Mouse (Mus musculus) small intestine, adult 2 months (tissue): ENCODE data around the gene Sik3. TPM values are rescaled to one million over a fixed set of nuclear protein-coding genes. Genes with fewer than 3 reads are reported as not detected.

Source experiments
- H3K27ac ChIP-seq: fragments of 200-500 bp; 2 replicates; pipeline ENCODE4 v1.5.1; 2012; ENCODE audit warnings: low read depth, low read length, control low read depth, inconsistent platforms; ENCODE audit not compliant: insufficient read depth
- H3K27me3 ChIP-seq: fragments of 200-500 bp; 2 replicates; pipeline ENCODE4 v1.6.1; 2012; ENCODE audit warnings: mild to moderate bottlenecking, moderate library complexity, low read length, inconsistent platforms; ENCODE audit not compliant: control insufficient read depth, insufficient read depth
- H3K36me3 ChIP-seq: fragments of 200-500 bp; 2 replicates; pipeline ENCODE4 v1.6.1; 2012; ENCODE audit warnings: mild to moderate bottlenecking, low read length, control low read depth, inconsistent platforms; ENCODE audit not compliant: control insufficient read depth, insufficient read depth
- H3K4me1 ChIP-seq: fragments of 200-500 bp; 2 replicates; pipeline ENCODE4 v1.6.1; 2012; ENCODE audit warnings: low read length, inconsistent platforms, mixed read lengths; ENCODE audit not compliant: control insufficient read depth, insufficient read depth, insufficient read length
- H3K4me3 ChIP-seq: fragments of 200-500 bp; 2 replicates; pipeline ENCODE4 v1.5.1; 2012; ENCODE audit warnings: low read depth, mild to moderate bottlenecking, control low read depth, inconsistent platforms, low read length, moderate library complexity
- CTCF ChIP-seq: fragments of 200-500 bp; IDR thresholded peaks from 2 replicates; pipeline ENCODE4 v1.5.1; 2012; ENCODE audit warnings: low read depth, mild to moderate bottlenecking, control low read depth, inconsistent platforms, low read length, moderate library complexity, mixed read lengths; ENCODE audit not compliant: insufficient replicate concordance, insufficient read length; ENCODE audit errors: extremely low read depth
- POLR2A ChIP-seq: fragments of 200-500 bp; IDR thresholded peaks from 2 replicates; pipeline ENCODE4 v1.6.1; 2012; ENCODE audit warnings: low read depth, mild to moderate bottlenecking, control low read depth, inconsistent platforms, low read length, moderate library complexity
- WGBS: fragments of 180-500 bp; shearing (Covaris S2); methylation state at CpG from one replicate; pipeline ENCODE4 v1.1.7; 2018; 5-methylcytosine and 5-hydroxymethylcytosine counted together
- polyA plus RNA-seq: library from polyadenylated mRNA; depleted of rRNA; stranded (reverse); fragments of >200 nt; gene quantifications from 2 replicates; pipeline ENCODE4 v1.2.3, GENCODE M21; 2012

The Sik3 gene
- polyA plus RNA-seq, 1 experiment: 14.5 TPM

DNA sequence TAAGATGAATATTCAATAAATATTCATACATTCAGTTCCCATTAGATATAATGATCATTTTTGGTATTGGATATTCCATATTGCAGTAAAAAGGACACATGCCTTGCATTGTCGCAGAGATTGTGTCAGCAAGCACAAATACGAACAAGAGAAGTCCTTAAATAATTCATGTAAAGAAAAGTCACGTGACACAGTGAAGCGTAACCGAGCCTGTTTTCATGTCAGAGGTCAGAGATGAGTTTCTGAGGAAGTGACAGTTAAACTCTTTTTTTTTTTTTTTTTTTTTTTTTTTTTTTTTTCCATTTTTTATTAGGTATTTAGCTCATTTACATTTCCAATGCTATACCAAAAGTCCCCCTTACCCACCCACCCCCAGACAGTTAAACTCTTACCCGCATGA is 180.0 kb downstream of the Sik3 start:
- TF ChIP-seq POLR2A (no peak), CTCF (no peak)
- peaks cover 23% of the 10 kb centered on the region for H3K36me3 ChIP-seq
- no peaks in the 10 kb centered on the region for H3K4me1 ChIP-seq
- no peaks in the 10 kb centered on the region for H3K27me3 ChIP-seq
- no peak overlapping the region for H3K4me3 ChIP-seq
- 89% methylated on average over 6 of the region's 6 CpGs for WGBS
- H3K27ac ChIP-seq: no peak overlapping the region

DNA sequence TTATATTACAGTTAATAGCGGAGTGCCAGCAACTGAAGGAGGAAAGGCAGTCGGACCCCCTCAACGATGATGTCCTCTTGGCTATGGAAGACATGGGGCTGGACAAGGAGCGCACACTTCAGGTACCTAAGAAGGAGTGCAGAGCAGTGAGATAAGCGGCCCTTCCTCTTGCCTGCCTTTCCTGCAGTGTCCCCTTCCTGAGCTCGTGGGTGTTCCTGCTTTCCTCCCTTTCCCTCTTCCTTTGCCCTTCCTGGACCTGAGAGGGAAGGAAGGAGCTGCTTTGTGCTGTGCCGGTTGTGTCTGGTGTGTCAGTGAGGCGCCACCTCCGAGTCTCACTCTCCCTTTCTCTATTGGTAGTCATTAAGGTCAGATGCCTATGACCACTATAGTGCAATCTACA is 182.2 kb downstream of the Sik3 start:
- 83% methylated on average over 9 of the region's 9 CpGs for WGBS

DNA sequence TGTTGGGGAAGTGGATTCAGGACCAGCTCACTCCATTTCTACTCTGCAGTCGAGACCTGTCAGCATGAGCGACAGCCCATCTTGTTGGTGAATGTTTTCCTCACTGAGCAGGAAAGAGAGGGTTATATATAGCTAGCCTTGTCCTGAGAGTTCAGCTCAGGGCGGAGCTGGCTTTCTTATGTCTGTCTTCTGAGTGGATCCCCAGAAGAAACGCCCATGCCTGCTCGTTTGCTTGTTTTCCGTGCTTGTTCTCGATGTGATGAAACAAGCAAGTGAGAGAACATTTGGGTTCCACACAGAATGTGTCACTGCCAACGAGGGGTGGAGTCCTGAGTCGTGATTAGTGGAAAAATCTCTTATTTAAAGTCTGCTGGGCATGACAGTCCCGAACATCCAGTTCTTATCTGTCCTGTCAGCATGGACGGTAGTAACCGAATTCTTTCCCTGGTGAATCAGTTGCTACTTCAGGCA is 184.1 kb downstream of the Sik3 start:
- no peak overlapping the region for H3K27ac ChIP-seq
- no peak overlapping the region for H3K4me3 ChIP-seq
- no peak for TF ChIP-seq POLR2A
- no peak for TF ChIP-seq CTCF
- peaks cover 5% of the 10 kb centered on the region; the same call in 1 of the 2 replicates for H3K4me1 ChIP-seq
- no peaks in the 10 kb centered on the region for H3K27me3 ChIP-seq
- WGBS: 72% methylated on average over 12 of the region's 12 CpGs
- H3K36me3 ChIP-seq: peaks cover 37% of the 10 kb centered on the region

More for the DNA sequence above, 182.2 kb downstream of the Sik3 start:
- Histone ChIP-seq H3K4me3 (no peak overlapping the region), H3K36me3 (peaks cover 35% of the 10 kb centered on the region), H3K27ac (no peak overlapping the region), H3K4me1 (no peaks in the 10 kb centered on the region), H3K27me3 (no peaks in the 10 kb centered on the region)
- no peak for TF ChIP-seq POLR2A
- TF ChIP-seq CTCF: no peak

GRCm38 (mm10) chr9:46198461-46198860 is 185.8 kb downstream of the Sik3 start:
- 82% methylated on average over 9 of the region's 9 CpGs for WGBS

DNA sequence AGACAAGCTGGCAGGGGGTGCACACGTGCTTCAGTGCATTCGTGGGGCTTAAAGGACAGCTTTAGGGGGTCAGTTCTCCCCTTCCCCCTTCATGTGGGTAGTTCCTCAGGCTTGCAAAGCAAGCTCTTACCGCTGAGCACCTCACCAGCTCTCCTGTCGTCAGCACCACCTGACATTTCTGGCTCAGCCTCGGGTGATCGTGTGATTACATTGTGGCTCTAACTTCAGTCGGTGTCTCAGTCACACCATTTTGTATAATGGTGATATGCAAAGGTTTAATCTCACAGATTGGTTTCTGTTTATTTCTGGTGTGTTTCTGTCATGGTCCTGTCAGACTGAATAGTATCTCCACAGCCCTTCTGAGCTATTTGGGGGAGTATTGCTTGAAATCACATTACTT is 186.3 kb downstream of the Sik3 start:
- TF ChIP-seq POLR2A (no peak), CTCF (no peak)
- 86% methylated on average over 7 of the region's 7 CpGs for WGBS
- Histone ChIP-seq H3K36me3 (peaks cover 46% of the 10 kb centered on the region), H3K4me3 (no peak overlapping the region), H3K27ac (no peak overlapping the region), H3K27me3 (no peaks in the 10 kb centered on the region), H3K4me1 (peaks cover 5% of the 10 kb centered on the region; the same call in 1 of the 2 replicates)

More at GRCm38 (mm10) chr9:46198461-46198860, 185.8 kb downstream of the Sik3 start:
- H3K4me1 ChIP-seq: peaks cover 5% of the 10 kb centered on the region; the same call in 1 of the 2 replicates
- no peak overlapping the region for H3K4me3 ChIP-seq
- no peaks in the 10 kb centered on the region for H3K27me3 ChIP-seq
- no peak overlapping the region for H3K27ac ChIP-seq
- H3K36me3 ChIP-seq: peaks cover 46% of the 10 kb centered on the region
- TF ChIP-seq POLR2A (no peak), CTCF (no peak)

DNA sequence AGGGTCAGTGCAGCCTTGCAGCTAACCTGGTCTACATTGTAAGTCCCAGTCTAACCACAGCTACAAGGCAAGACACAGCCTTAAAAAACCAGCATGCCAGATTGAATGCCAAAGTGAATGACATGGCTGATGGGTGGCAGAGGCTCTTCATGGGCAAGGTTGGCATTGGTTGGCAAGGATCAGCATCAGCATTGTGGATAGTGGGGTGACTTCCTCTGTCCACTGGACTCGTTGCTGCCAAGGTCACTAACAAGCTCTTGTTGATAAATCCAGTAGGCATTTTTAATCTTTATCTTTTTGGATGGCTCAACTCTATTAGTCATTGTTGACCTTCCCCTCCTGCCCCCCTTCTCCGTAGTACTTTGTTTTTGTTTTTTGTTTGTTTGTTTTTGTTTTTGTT is 187.0 kb downstream of the Sik3 start:
- TF ChIP-seq POLR2A: no peak
- TF ChIP-seq CTCF: no peak
- H3K4me1 ChIP-seq: peaks cover 9% of the 10 kb centered on the region; the same call in 1 of the 2 replicates
- H3K36me3 ChIP-seq: peaks cover 42% of the 10 kb centered on the region
- no peak overlapping the region for H3K27ac ChIP-seq
- H3K4me3 ChIP-seq: no peak overlapping the region
- H3K27me3 ChIP-seq: no peaks in the 10 kb centered on the region
- WGBS: 56% methylated on average over 2 of the region's 2 CpGs

- peak; percentile 31; the same call in 1 of the 2 replicates for TF ChIP-seq POLR2A
- no peak for TF ChIP-seq CTCF
- Histone ChIP-seq H3K4me3 (no peak overlapping the region), H3K27ac (peak overlapping the region; percentile 94), H3K4me1 (peaks cover 26% of the 10 kb centered on the region), H3K27me3 (no peaks in the 10 kb centered on the region), H3K36me3 (peaks cover 26% of the 10 kb centered on the region)
- WGBS: 25% methylated on average over 10 of the region's 10 CpGs
Measured at GRCm38 (mm10) chr9:46206834-46207500, 194.3 kb downstream of the Sik3 start.

- WGBS: 79% methylated on average over 6 of the region's 6 CpGs
Measured at GRCm38 (mm10) chr9:46207501-46207869, 194.9 kb downstream of the Sik3 start.

More at GRCm38 (mm10) chr9:46207501-46207869, 194.9 kb downstream of the Sik3 start:
- H3K4me3 ChIP-seq: no peak overlapping the region
- peaks cover 26% of the 10 kb centered on the region for H3K4me1 ChIP-seq
- no peaks in the 10 kb centered on the region for H3K27me3 ChIP-seq
- H3K27ac ChIP-seq: peak overlapping the region; percentile 87
- TF ChIP-seq POLR2A (no peak), CTCF (no peak)
- peaks cover 27% of the 10 kb centered on the region for H3K36me3 ChIP-seq
